Mouse (Mus musculus) liver, adult (tissue): ENCODE measurements around the gene F12.

ENCODE experiments used
- GATA4 ChIP-seq: IDR thresholded peaks from 2 replicates; pipeline ENCODE4 v1.6.1; 2014; ENCODE audit warnings: mild to moderate bottlenecking, low read length; ENCODE audit not compliant: insufficient replicate concordance

F12 gene

GRCm38 (mm10) chr13:55371007-55371681 lies 55.4 kb downstream of the F12 start:
- no peak for TF ChIP-seq GATA4

DNA sequence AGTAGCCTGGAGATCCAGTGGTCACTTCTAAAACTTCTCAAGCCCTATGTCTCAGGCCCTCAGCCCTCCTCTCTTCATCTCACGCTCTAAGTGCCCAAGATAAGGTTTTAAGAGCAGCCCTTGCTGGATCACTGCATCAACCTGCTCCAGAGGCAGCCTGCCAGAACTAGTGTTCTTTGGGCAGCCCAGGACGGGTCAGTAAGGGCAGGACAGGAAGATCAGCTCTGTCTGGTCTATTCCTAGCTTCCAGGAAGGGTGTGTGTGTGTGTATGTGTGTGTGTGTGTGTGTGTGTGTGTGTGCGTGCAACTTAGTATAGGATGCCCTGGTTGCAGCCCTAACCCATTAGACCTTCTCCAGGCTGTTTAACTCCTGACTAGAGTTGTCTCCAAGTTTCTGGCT lies 56.4 kb downstream of the F12 start:
- no peak for TF ChIP-seq GATA4

DNA sequence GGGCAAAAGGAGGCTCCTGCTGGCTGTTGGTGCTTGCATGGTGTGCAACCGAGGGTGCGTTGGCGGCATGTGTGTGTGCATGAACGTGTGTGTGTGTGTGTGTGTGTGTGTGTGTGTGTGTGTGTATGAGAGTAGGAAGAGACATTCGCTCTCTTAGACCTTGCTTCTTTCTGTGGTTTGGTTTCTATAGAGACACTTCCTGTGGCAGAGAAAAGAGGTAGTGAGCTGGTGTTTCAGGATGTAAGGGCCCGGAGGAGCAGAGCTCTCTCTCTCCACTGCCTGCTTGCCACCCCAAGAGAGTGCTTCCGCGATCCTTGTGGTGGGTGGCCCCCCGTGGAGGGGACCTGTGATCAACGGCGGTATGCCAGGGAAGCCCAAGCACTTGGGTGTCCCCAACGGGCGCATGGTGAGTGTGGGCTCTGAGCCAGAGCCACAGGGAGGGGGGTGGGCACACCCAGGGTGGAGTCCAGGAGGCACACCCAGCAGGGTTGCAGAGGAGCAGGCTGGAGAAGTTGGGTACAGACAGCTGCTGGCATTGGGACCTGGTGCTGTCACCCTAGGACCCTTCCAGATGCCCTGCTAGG lies 57.0 kb downstream of the F12 start, which contains the start of gene Rgs14:
Gene Rgs14, plus strand, starts transcription at position 202 of the 584 bp plus-strand sequence.
- no peak for TF ChIP-seq GATA4

DNA sequence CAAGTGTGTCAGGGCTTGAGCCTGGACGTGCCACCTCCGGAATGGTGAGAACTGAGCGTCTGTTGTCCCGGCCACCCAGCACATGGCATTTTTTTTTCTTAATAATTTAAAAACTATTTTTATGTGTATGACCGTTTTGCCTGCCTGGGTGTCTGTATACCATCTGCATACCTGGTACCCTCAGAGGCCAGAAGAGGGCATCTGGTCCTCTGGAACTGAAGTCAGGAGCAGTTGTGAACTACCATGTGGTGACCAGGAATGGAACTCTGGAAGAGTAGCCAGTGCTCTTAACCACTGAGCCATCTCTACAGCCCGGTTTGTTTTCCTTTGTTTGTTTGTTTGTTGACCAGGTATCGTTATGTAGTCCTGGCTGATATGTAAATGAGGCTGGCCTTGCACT lies 58.2 kb downstream of the F12 start:
- TF ChIP-seq GATA4 = no peak
